Mouse (Mus musculus) midbrain, embryonic 10.5 days (tissue): ENCODE measurements at regions not wholly inside any gene's neighbourhood (a gene's known extent, or its start where the extent isn't known, plus 50 kb on each side); places are given as distances from the start of the nearest gene placed in this dataset.

Experiments
- DNase-seq: peaks from one replicate; pipeline ENCODE4 v3.0.0-alpha.2; 2017; ENCODE audit warnings: low spot score
- H3K27ac ChIP-seq: fragments of 300-500 bp; sonication (generic); replicated peaks from 2 replicates; pipeline ENCODE4 v1.5.1; 2016; ENCODE audit warnings: mild to moderate bottlenecking
- H3K27me3 ChIP-seq: fragments of 300-500 bp; sonication (generic); 2 replicates; pipeline ENCODE4 v1.6.1; 2016; ENCODE audit warnings: low read depth, mild to moderate bottlenecking; ENCODE audit not compliant: poor library complexity, severe bottlenecking
- H3K36me3 ChIP-seq: fragments of 300-500 bp; sonication (generic); 2 replicates; pipeline ENCODE4 v1.6.1; 2016; ENCODE audit warnings: mild to moderate bottlenecking, moderate library complexity
- H3K4me1 ChIP-seq: fragments of 300-500 bp; sonication (generic); 2 replicates; pipeline ENCODE4 v1.6.1; 2016
- H3K4me3 ChIP-seq: fragments of 300-500 bp; sonication (generic); 2 replicates; pipeline ENCODE4 v1.5.1; 2016; ENCODE audit warnings: mild to moderate bottlenecking, moderate library complexity
- H3K9me3 ChIP-seq: fragments of 300-500 bp; sonication (generic); replicated peaks from 2 replicates; pipeline ENCODE4 v1.6.1; 2016; ENCODE audit warnings: mild to moderate bottlenecking
- WGBS: fragments of 180-500 bp; shearing (Covaris S2); methylation state at CpG from one replicate; pipeline ENCODE4 v1.1.7; 2016; 5-methylcytosine and 5-hydroxymethylcytosine counted together

DNA sequence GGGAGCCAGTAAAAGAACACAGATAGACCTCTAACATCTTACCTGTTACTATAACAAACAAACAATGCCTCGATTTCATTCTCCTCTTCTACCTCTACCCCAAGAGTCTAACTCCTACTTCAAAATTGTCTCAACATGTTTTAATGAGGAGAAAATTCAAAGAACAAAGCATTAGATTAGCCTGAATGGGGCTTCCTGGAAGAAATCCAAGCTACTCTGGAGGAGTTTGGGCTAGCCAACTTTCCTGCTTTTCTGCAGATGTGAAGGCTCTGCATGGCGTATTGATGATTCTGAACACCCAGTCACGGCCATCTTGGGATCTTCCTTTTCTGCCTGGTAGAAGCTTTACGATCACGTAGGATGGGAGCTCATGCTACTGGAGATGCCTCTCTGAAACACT is 62.9 kb upstream of the Boc start:
- Histone ChIP-seq H3K4me3 (no peak overlapping the region), H3K9me3 (no peaks in the 10 kb centered on the region), H3K27me3 (peaks cover 7% of the 10 kb centered on the region), H3K4me1 (peaks cover 11% of the 10 kb centered on the region), H3K36me3 (no peaks in the 10 kb centered on the region), H3K27ac (no peak overlapping the region)
- DNase-seq = no peak
- WGBS = 88% methylated on average over 5 of the region's 5 CpGs

DNA sequence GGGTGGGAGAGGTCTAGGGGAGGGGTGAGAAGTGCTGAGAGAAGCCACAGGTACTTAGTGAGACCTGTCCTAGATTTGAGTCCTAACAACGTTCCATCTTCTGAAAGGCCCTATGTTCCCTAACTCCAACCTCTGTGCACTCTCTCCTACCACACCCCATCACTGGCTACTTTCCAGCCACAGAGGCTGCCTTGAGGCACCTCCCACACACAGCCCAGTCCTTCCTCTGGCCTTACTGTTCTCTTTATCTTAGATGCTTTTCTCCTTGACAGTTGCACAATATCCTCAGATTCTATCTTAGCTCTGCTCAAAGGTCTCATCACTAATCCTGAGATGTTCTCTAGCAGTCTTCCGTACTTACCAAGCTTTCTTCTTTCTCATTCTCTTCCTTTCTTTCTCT is 61.8 kb upstream of the Boc start:
- Histone ChIP-seq H3K27ac (no peak overlapping the region), H3K36me3 (no peaks in the 10 kb centered on the region), H3K27me3 (peaks cover 11% of the 10 kb centered on the region), H3K4me1 (peaks cover 19% of the 10 kb centered on the region), H3K9me3 (no peaks in the 10 kb centered on the region), H3K4me3 (no peak overlapping the region)
- no peak for DNase-seq
- WGBS = 87% methylated on average over 2 of the region's 2 CpGs

- no peak for DNase-seq
- 89% methylated on average over 4 of the region's 4 CpGs for WGBS
- Histone ChIP-seq H3K27me3 (peaks cover 11% of the 10 kb centered on the region), H3K4me1 (peaks cover 13% of the 10 kb centered on the region), H3K27ac (no peak overlapping the region), H3K36me3 (no peaks in the 10 kb centered on the region), H3K9me3 (no peaks in the 10 kb centered on the region), H3K4me3 (no peak overlapping the region)
These were observed 60.9 kb upstream of the Boc start for GRCm38 (mm10) chr16:44619476-44620103.

DNA sequence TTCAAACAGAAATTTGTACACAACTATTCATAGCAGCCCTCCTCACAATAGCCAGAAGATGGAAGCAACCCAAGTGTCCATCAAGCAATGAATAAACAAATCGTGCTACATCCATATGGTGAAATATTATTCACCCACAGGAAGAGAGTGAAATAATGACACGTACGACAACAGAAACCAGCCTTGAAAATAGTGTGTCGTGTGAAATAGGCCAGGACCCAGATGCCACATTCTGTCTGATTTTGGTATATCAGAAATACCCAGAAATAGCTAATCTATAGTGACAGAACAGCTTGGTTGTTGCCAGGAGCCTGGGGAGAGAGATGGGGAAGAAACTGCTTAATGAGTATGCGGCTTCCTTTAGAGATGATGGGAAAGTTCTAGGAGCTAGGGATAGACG is 58.3 kb upstream of the Boc start:
- H3K4me1 ChIP-seq = peaks cover 18% of the 10 kb centered on the region
- DNase-seq = no peak
- H3K27me3 ChIP-seq = peaks cover 7% of the 10 kb centered on the region; the same call in 1 of the 2 replicates
- H3K27ac ChIP-seq = no peak overlapping the region
- H3K4me3 ChIP-seq = no peak overlapping the region
- no peaks in the 10 kb centered on the region for H3K9me3 ChIP-seq
- no peaks in the 10 kb centered on the region for H3K36me3 ChIP-seq
- 89% methylated on average over 6 of the region's 6 CpGs for WGBS

DNA sequence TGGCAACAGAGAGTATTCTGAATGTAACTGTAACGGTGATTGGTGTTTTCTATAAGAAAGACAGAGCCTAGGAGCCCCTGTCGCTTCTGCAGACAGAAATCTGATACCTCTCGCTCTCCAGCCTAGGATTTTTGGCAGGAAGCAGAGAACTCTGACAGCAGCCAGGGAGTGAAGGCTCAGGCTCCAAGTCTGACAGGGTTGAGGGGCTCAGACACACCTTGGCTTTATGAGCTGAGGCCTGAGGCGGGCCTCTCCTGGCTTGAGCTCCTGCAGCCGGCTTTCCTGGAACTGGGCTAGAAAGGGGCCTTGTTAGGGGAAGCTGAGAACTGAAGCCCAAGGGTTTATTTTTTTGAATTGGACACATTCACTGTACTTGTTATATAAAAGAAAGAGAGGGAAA is 57.7 kb upstream of the Boc start:
- no peak overlapping the region; the same call in 1 of the 2 replicates for H3K27ac ChIP-seq
- H3K4me1 ChIP-seq = peaks cover 18% of the 10 kb centered on the region
- 29% methylated on average over 5 of the region's 5 CpGs for WGBS
- no peaks in the 10 kb centered on the region for H3K36me3 ChIP-seq
- no peak for DNase-seq
- peaks cover 8% of the 10 kb centered on the region; the same call in 1 of the 2 replicates for H3K27me3 ChIP-seq
- no peaks in the 10 kb centered on the region for H3K9me3 ChIP-seq
- H3K4me3 ChIP-seq = no peak overlapping the region

GRCm38 (mm10) chr16:44615878-44616206 is 57.1 kb upstream of the Boc start:
- DNase-seq = no peak
- H3K9me3 ChIP-seq = no peaks in the 10 kb centered on the region
- H3K27me3 ChIP-seq = peaks cover 12% of the 10 kb centered on the region; the same call in 1 of the 2 replicates
- peaks cover 18% of the 10 kb centered on the region for H3K4me1 ChIP-seq
- no peaks in the 10 kb centered on the region for H3K36me3 ChIP-seq
- no peak overlapping the region for H3K4me3 ChIP-seq
- WGBS = 49% methylated on average over 3 of the region's 3 CpGs
- peak overlapping the region; percentile 39 for H3K27ac ChIP-seq

DNA sequence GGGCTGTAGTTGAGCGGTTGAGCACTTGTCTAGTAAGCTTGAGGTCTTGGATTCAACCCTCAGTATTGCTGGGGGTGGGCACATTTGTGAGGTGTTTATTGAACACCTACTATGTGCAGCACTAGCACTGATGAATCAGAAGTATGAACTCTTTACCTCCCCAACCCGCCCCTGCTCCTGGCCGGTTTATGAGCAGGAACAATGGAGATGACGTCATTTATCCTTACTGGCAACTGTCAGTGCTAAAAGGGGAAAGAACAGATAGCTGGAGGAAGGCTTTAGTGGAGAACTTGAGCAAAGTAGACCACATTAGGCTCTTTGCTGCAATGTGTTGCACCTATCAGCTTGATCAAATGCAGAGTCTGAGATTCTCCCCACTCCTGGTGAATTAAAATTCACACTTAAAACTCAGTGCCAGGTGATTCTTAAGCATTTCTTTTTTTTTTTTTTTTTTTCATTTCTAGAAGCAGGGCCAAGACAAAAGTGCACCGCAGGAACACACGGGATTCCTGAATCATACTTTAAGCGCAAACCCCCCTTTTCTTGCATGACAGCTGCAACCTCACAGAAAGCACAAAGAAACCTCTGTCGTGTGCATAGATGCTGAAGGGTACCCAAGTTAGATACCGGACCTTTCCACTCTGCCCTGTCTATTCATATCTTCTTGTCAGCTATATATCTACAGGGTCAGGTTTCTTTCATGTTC is 56.6 kb upstream of the Boc start:
- peak overlapping the region; percentile 39; the same call in 1 of the 2 replicates for H3K27ac ChIP-seq
- no peak overlapping the region for H3K4me3 ChIP-seq
- H3K9me3 ChIP-seq = no peaks in the 10 kb centered on the region
- H3K27me3 ChIP-seq = peaks cover 12% of the 10 kb centered on the region; the same call in 1 of the 2 replicates
- no peak for DNase-seq
- H3K36me3 ChIP-seq = no peaks in the 10 kb centered on the region
- WGBS = 78% methylated on average over 9 of the region's 9 CpGs
- peaks cover 18% of the 10 kb centered on the region for H3K4me1 ChIP-seq

DNA sequence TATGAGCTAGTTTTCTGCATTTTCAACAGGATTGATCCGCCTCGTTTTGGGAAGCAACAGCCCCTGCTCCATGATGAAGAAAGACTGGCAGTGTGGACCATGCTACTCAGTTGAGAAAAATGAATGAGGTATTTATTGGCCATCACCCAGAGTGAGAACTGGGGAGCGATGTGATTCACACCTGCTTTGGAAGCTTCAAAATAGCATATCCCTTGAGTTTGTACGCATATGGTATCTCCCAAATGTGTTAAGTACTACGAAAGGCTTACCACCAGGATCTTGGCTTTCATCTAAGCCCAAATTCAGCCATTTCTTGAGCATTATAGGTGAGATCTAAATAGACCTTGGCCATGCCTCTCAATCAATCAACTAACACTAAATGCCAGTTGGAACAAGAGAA is 55.5 kb upstream of the Boc start:
- WGBS = 92% methylated on average over 5 of the region's 5 CpGs
- H3K27me3 ChIP-seq = peaks cover 12% of the 10 kb centered on the region; the same call in 1 of the 2 replicates
- H3K4me3 ChIP-seq = no peak overlapping the region
- no peaks in the 10 kb centered on the region for H3K9me3 ChIP-seq
- peaks cover 18% of the 10 kb centered on the region for H3K4me1 ChIP-seq
- no peaks in the 10 kb centered on the region for H3K36me3 ChIP-seq
- DNase-seq = no peak
- no peak overlapping the region for H3K27ac ChIP-seq

- H3K4me1 ChIP-seq = peaks cover 18% of the 10 kb centered on the region
- H3K9me3 ChIP-seq = no peaks in the 10 kb centered on the region; the same call in 1 of the 2 replicates
- no peak overlapping the region; the same call in 1 of the 2 replicates for H3K27ac ChIP-seq
- WGBS = 85% methylated on average over 5 of the region's 5 CpGs
- no peak for DNase-seq
- no peak overlapping the region for H3K4me3 ChIP-seq
- H3K27me3 ChIP-seq = peaks cover 12% of the 10 kb centered on the region; the same call in 1 of the 2 replicates
- H3K36me3 ChIP-seq = no peaks in the 10 kb centered on the region
These were observed 54.0 kb upstream of the Boc start for GRCm38 (mm10) chr16:44612676-44613075.

- peaks cover 12% of the 10 kb centered on the region; the same call in 1 of the 2 replicates for H3K27me3 ChIP-seq
- no peak overlapping the region for H3K4me3 ChIP-seq
- peaks cover 16% of the 10 kb centered on the region for H3K4me1 ChIP-seq
- H3K36me3 ChIP-seq = no peaks in the 10 kb centered on the region
- H3K9me3 ChIP-seq = no peaks in the 10 kb centered on the region; the same call in 1 of the 2 replicates
- WGBS = 84% methylated on average over 6 of the region's 6 CpGs
- DNase-seq = no peak
- H3K27ac ChIP-seq = no peak overlapping the region
These were observed 52.8 kb upstream of the Boc start for GRCm38 (mm10) chr16:44611525-44611924.

DNA sequence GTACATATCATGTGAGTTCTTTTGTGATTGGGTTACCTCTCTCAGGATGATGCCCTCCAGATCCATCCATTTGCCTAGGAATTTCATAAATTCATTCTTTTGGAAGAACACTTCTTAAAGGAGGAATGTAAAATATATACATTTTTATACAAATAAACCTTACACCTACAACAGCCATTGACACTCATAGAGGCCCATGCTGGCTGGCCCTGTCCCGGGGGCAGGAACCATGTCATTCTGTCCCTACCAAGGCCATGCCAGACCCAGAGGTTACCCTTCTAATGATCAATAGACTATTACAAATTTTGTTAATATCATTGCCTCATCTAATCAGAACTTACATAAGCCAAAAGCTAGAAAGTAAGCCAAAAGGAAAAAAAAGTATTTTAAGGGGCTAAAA is 49.9 kb upstream of the Boc start:
- Histone ChIP-seq H3K36me3 (no peaks in the 10 kb centered on the region), H3K27ac (no peak overlapping the region), H3K4me3 (no peak overlapping the region), H3K9me3 (no peaks in the 10 kb centered on the region; the same call in 1 of the 2 replicates), H3K27me3 (peaks cover 12% of the 10 kb centered on the region; the same call in 1 of the 2 replicates), H3K4me1 (0 out of 2 replicates have a peak, but pooled peaks cover 5% of the 10 kb centered on the region)
- DNase-seq = no peak
- whole genome bisulfite sequencing = 91% methylated on average over 1 of the region's 1 CpGs
